Mouse (Mus musculus) bone marrow, adult 2 months (tissue): ENCODE results near the gene Rai14.

Experiments used
- CTCF ChIP-seq: fragments of 200-500 bp; IDR thresholded peaks from 2 replicates; pipeline ENCODE4 v1.5.1; 2011; ENCODE audit warnings: low read length, control low read depth; ENCODE audit not compliant: control insufficient read depth, insufficient read depth
- POLR2A ChIP-seq: fragments of 200-500 bp; IDR thresholded peaks from 2 replicates; pipeline ENCODE4 v1.6.1; 2011; ENCODE audit warnings: low read depth, mild to moderate bottlenecking, control low read depth, low read length, borderline replicate concordance; ENCODE audit not compliant: control insufficient read depth

- TF ChIP-seq CTCF (no peak), POLR2A (no peak)
Measured at GRCm38 (mm10) chr15:10599413-10599812, 115.0 kb downstream of the Rai14 start.
